Mouse (Mus musculus) heart, postnatal 10 days (tissue): ENCODE data around the gene Pgrmc1. TPM values are rescaled to one million over a fixed set of nuclear protein-coding genes. Genes with fewer than 3 reads are reported as not detected.
"Not testable (repeated sequence)": the region's sequence is repeated elsewhere in the genome, so short reads cannot be mapped to it uniquely, and the experiment has no call there.

Experiments used
- DNase-seq, 2 experiments: peaks; one replicate each; pipeline ENCODE4 v3.0.0; 2021
- intact Hi-C: fragments of 180-260 bp; cut with DNase I; formaldehyde crosslinking; loops from one replicate; pipeline ENCODE4 v1.15.1; 2025
- total RNA-seq, 2 experiments: library from RNA; stranded (reverse); gene quantifications; 2 replicates each; pipeline ENCODE4 v1.2.3; 2021

The Pgrmc1 gene
- total RNA-seq: 10 to 100 TPM; 39.5 TPM

- intact Hi-C loops: no loop called here
- peak; percentile 84 to 85 for DNase-seq
These were observed at the start of gene Pgrmc1 for GRCm38 (mm10) chrX:36597707-36598389. TSS of gene Pgrmc1 (plus strand) at chrX:36598206.

- no peak for DNase-seq
- intact Hi-C loops: no loop called here
These were observed 49.2 kb upstream of the Pgrmc1 start for GRCm38 (mm10) chrX:36548798-36549197.

GRCm38 (mm10) chrX:36550906-36551305 is 47.1 kb upstream of the Pgrmc1 start:
- intact Hi-C loops: no loop called here
- DNase-seq: peak; percentile 57

GRCm38 (mm10) chrX:36551351-36551750 is 46.7 kb upstream of the Pgrmc1 start:
- DNase-seq: no peak
- intact Hi-C loops: no loop called here

- intact Hi-C loops: no loop called here
- DNase-seq: peak; percentile 74
These were observed 45.9 kb upstream of the Pgrmc1 start for GRCm38 (mm10) chrX:36552055-36552587.

GRCm38 (mm10) chrX:36552715-36553114 is 45.3 kb upstream of the Pgrmc1 start:
- no peak for DNase-seq

GRCm38 (mm10) chrX:36555196-36555595 is 42.8 kb upstream of the Pgrmc1 start:
- intact Hi-C loops, DNase-seq: not testable (repeated sequence)

More at GRCm38 (mm10) chrX:36552715-36553114, 45.3 kb upstream of the Pgrmc1 start:
- intact Hi-C loops: no loop called here

GRCm38 (mm10) chrX:36560170-36560569 is 37.8 kb upstream of the Pgrmc1 start:
- intact Hi-C loops: loop anchor here (2.0 kb wide), 1 partner anchor 53 kb away; no protein-coding TSS in a partner anchor

GRCm38 (mm10) chrX:36561650-36562049 is 36.4 kb upstream of the Pgrmc1 start:
- peak; percentile 70 to 82 for DNase-seq
- intact Hi-C loops: loop anchor here (1.0 to 2.0 kb wide), 2 partner anchors 27 to 55 kb away; no protein-coding TSS in a partner anchor

More at GRCm38 (mm10) chrX:36560170-36560569, 37.8 kb upstream of the Pgrmc1 start:
- DNase-seq: no peak

GRCm38 (mm10) chrX:36562079-36562478 is 35.9 kb upstream of the Pgrmc1 start:
- no peak for DNase-seq
- intact Hi-C loops: no loop called here

- intact Hi-C loops: no loop called here
- no peak for DNase-seq
These were observed 11.2 kb upstream of the Pgrmc1 start for GRCm38 (mm10) chrX:36586629-36587303.

GRCm38 (mm10) chrX:36587304-36588209 is 10.4 kb upstream of the Pgrmc1 start:
- intact Hi-C loops: no loop called here
- peak in 1 of 2 experiments; percentile 4 for DNase-seq

GRCm38 (mm10) chrX:36590266-36590665 is 7.7 kb upstream of the Pgrmc1 start:
- no peak for DNase-seq
- intact Hi-C loops: no loop called here

GRCm38 (mm10) chrX:36591120-36591519 is 6.9 kb upstream of the Pgrmc1 start:
- intact Hi-C loops: no loop called here
- no peak for DNase-seq

- no peak for DNase-seq
- intact Hi-C loops: no loop called here
These were observed 6.5 kb upstream of the Pgrmc1 start for GRCm38 (mm10) chrX:36591539-36591938.

GRCm38 (mm10) chrX:36595247-36595646 is 2.8 kb upstream of the Pgrmc1 start:
- intact Hi-C loops: no loop called here
- no peak for DNase-seq

GRCm38 (mm10) chrX:36596483-36597120 is 1.4 kb upstream of the Pgrmc1 start:
- DNase-seq, intact Hi-C loops: not testable (repeated sequence)

- DNase-seq: no peak
These were observed 394 bp downstream of the Pgrmc1 start for GRCm38 (mm10) chrX:36598390-36598810.

GRCm38 (mm10) chrX:36598861-36599344 is 897 bp downstream of the Pgrmc1 start:
- intact Hi-C loops: no loop called here
- DNase-seq: peak; percentile 12 to 15

More at GRCm38 (mm10) chrX:36598390-36598810, 394 bp downstream of the Pgrmc1 start:
- intact Hi-C loops: no loop called here

GRCm38 (mm10) chrX:36599656-36600055 is 1.6 kb downstream of the Pgrmc1 start:
- DNase-seq: no peak
- intact Hi-C loops: no loop called here
